13 mouse cellular contexts compared by ENCODE assay signal in the genomic region with DNA sequence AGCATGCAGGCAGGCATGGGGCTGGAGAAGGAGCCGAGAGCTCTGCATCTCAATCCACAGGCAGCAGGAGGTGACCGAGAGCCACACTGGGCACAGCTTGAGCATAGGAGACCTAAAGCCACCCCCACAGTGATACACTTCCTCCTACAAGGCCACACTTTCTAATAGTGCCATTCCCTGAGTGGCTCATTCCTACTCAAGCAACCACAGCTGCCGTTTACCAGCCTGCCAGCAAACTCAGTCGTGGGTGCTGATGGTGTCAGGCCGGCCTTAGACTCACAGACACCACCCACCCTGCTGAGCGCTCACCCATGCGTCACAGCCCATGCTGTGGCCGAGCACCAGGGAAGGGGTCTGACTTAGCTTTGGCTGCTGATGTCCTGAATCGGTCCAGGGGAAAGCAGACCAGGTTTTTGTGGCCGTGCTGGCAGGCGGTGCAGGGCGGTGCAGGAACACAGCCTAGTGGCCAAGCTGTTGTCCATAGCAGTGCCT. TPM values are rescaled to one million over a fixed set of nuclear protein-coding genes. Genes with fewer than 3 reads are reported as not detected.
DNase-seq lines count a peak whose midpoint lies in the region; ATAC-seq lines count a peak whose summit lies in the region.
"Had no signal": no experiment of that assay in that cellular context is flagged by ENCODE, and none has a peak within 500 bp of the region (broad histone marks: within the 10 kb centered on the region; RNA-seq: fewer than 3 reads in every experiment).

No protein-coding gene starts in this region.

- WGBS in kidney, embryonic 14.5 days = 79% methylated on average over 12 of the region's 12 CpGs

- peaks cover 81% of the 10 kb centered on the region for H3K36me3 ChIP-seq in kidney, embryonic 14.5 days (ENCODE audit: control insufficient read depth, insufficient read depth, low read length)

- no peak for ATAC-seq in kidney, embryonic 14.5 days (ENCODE audit: low FRiP score, low TSS enrichment)

- 0 out of 2 replicates have a peak, but pooled peaks cover 5% of the 10 kb centered on the region for H3K4me1 ChIP-seq in kidney, embryonic 14.5 days (ENCODE audit: control insufficient read depth, insufficient read depth, low read length)

- peak; percentile 39 for DNase-seq in kidney, adult 9 months
- DNase-seq in thymus, postnatal 14 days = peak; percentile 33
- no peak for DNase-seq in thymus, adult 18-20 months
- DNase-seq in kidney, postnatal 36 days = peak; percentile 18 to 68
- DNase-seq in embryo, embryonic 10.5 days (ENCODE audit: low spot score) = no peak
- no peak for DNase-seq in liver

- no peaks in the 10 kb centered on the region for H3K27me3 ChIP-seq in kidney, embryonic 14.5 days (ENCODE audit: control insufficient read depth, insufficient read depth, low read length)
- H3K27me3 ChIP-seq: liver, embryonic 15.5 days had no signal

- no peak overlapping the region for H3K27ac ChIP-seq in kidney, embryonic 14.5 days (ENCODE audit: low read depth, low read length)
- H3K27ac ChIP-seq: kidney, postnatal 0 days; liver, embryonic 15.5 days; stomach, postnatal 0 days had no signal

- H3K4me3 ChIP-seq in kidney, embryonic 14.5 days (ENCODE audit: low read length) = no peak overlapping the region
- H3K4me3 ChIP-seq: liver, embryonic 15.5 days had no signal

- H3K9ac ChIP-seq in kidney, embryonic 14.5 days (ENCODE audit: low read depth, low read length) = no peak overlapping the region
- H3K9ac ChIP-seq: liver, embryonic 15.5 days had no signal

- H3K4me2 ChIP-seq in kidney, embryonic 14.5 days (replicated peaks; ENCODE audit: low read depth, low read length) = no peak overlapping the region
- H3K4me2 ChIP-seq: liver, embryonic 15.5 days had no signal

- no peaks in the 10 kb centered on the region for H3K9me3 ChIP-seq in kidney, embryonic 14.5 days (ENCODE audit: control insufficient read depth, low read length)
- H3K9me3 ChIP-seq: liver, embryonic 15.5 days had no signal

RNA-seq across cellular contexts. Expression of a gene that starts 8.1 kb away (rescaled TPM):
- 73.9 and 85.7 TPM in 2 replicates for polyA plus RNA-seq in kidney, embryonic 14.5 days (2014; fragmentation: Nextera tagmentation; extraction: Ambion mirVana)

RNA-seq across cellular contexts. Expression of a gene that starts 10.9 kb away (rescaled TPM):
- not detected in 2 replicates for polyA plus RNA-seq in kidney, embryonic 14.5 days (2014; fragmentation: Nextera tagmentation; extraction: Ambion mirVana)
- polyA plus RNA-seq: cortical plate, adult 2 months; forebrain, embryonic 11.5 days; heart, embryonic 14.5 days; kidney, postnatal 0 days; liver, embryonic 15.5 days; stomach, postnatal 0 days had no signal

RNA-seq across cellular contexts. Expression of a gene that starts 11.8 kb away (rescaled TPM):
- 0.31 and 0.34 TPM in 2 replicates for polyA plus RNA-seq in kidney, embryonic 14.5 days (2014; fragmentation: Nextera tagmentation; extraction: Ambion mirVana)
- polyA plus RNA-seq: heart, embryonic 14.5 days; kidney, postnatal 0 days had no signal

RNA-seq across cellular contexts. Expression of a gene that starts 18.0 kb away (rescaled TPM):
- polyA plus RNA-seq in kidney, embryonic 14.5 days (2014; fragmentation: Nextera tagmentation; extraction: Ambion mirVana) = 1.2 and 1.3 TPM in 2 replicates

RNA-seq across cellular contexts. Expression of a gene that starts 19.3 kb away (rescaled TPM):
- 4.3 and 4.8 TPM in 2 replicates for polyA plus RNA-seq in kidney, embryonic 14.5 days (2014; fragmentation: Nextera tagmentation; extraction: Ambion mirVana)

Comparison
In these comparisons a context has a peak if more than half of its experiments do, and no peak if none do; other contexts are left out.
1. DNase-seq: peak in kidney, adult 9 months (single experiment), thymus, postnatal 14 days (single experiment) and kidney, postnatal 36 days (2 of 2); none in thymus, adult 18-20 months (0 of 2), embryo, embryonic 10.5 days (single experiment) and liver (single experiment).